Mouse (Mus musculus) midbrain, postnatal 0 days (tissue): ENCODE measurements around the gene Tctex1d2. TPM values are rescaled to one million over a fixed set of nuclear protein-coding genes. Genes with fewer than 3 reads are reported as not detected.

ENCODE experiments used
- ATAC-seq: fragments of 200-750 bp; cut with Nextera tagmentation; 2 replicates; pipeline ENCODE4 v1.8.0; 2017; ENCODE audit warnings: moderate number of reproducible peaks, mild to moderate bottlenecking, moderate TSS enrichment, moderate library complexity; ENCODE audit not compliant: low FRiP score
- DNase-seq: peaks from one replicate; pipeline ENCODE4 v3.0.0-alpha.2; 2015; ENCODE audit warnings: low spot score
- H3K27ac ChIP-seq: fragments of 300-500 bp; sonication (generic); 2 replicates; pipeline ENCODE4 v1.5.1; 2014; ENCODE audit warnings: low read depth, mild to moderate bottlenecking, low read length, mixed read lengths
- H3K27me3 ChIP-seq: fragments of 300-500 bp; sonication (generic); 2 replicates; pipeline ENCODE4 v1.6.1; 2014; ENCODE audit warnings: low read length, control low read depth, mixed read lengths; ENCODE audit not compliant: insufficient read depth
- H3K36me3 ChIP-seq: fragments of 300-500 bp; sonication (generic); 2 replicates; pipeline ENCODE4 v1.6.1; 2014; ENCODE audit warnings: low read length, control low read depth, mixed read lengths; ENCODE audit not compliant: insufficient read depth
- H3K4me1 ChIP-seq: fragments of 300-500 bp; sonication (generic); 2 replicates; pipeline ENCODE4 v1.6.1; 2014; ENCODE audit warnings: mild to moderate bottlenecking, control low read depth, antibody characterized with exemption, low read length, mixed read lengths; ENCODE audit not compliant: insufficient read depth
- H3K4me2 ChIP-seq: fragments of 300-500 bp; sonication (generic); 2 replicates; pipeline ENCODE4 v1.6.1; 2014; ENCODE audit warnings: low read depth, mild to moderate bottlenecking, low read length, mixed read lengths; ENCODE audit not compliant: poor library complexity, severe bottlenecking
- H3K4me3 ChIP-seq: fragments of 300-500 bp; sonication (generic); 2 replicates; pipeline ENCODE4 v1.5.1; 2014; ENCODE audit warnings: low read depth, mild to moderate bottlenecking, low read length, moderate library complexity
- H3K9ac ChIP-seq: fragments of 300-500 bp; sonication (generic); replicated peaks from 2 replicates; pipeline ENCODE4 v1.6.1; 2014; ENCODE audit warnings: mild to moderate bottlenecking, low read length, moderate library complexity, mixed read lengths; ENCODE audit not compliant: poor library complexity, severe bottlenecking
- H3K9me3 ChIP-seq: fragments of 300-500 bp; sonication (generic); 2 replicates; pipeline ENCODE4 v1.6.1; 2016; ENCODE audit warnings: low read length, control low read depth
- CTCF ChIP-seq: IDR thresholded peaks from 2 replicates; pipeline ENCODE4 v1.5.1; 2016; ENCODE audit warnings: antibody characterized with exemption, mild to moderate bottlenecking
- WGBS: fragments of 180-500 bp; shearing (Covaris S2); extraction: QIAGEN DNeasy Blood & Tissue Kit; methylation state at CpG from one replicate; pipeline ENCODE4 v1.1.7; 2014; 5-methylcytosine and 5-hydroxymethylcytosine counted together
- polyA plus RNA-seq: library from polyadenylated mRNA; unstranded; fragments of >200 nt; fragmentation: Nextera tagmentation; extraction: Ambion mirVana; gene quantifications from 2 replicates; pipeline ENCODE4 v1.2.1, GENCODE M21; 2015
- total RNA-seq: library from RNA; depleted of rRNA; stranded (reverse); fragments of >200 nt; gene quantifications from 2 replicates; pipeline ENCODE4 v1.2.3, GENCODE M21; 2014

Tctex1d2 gene
- total and polyA plus RNA-seq, 2 experiments from 2014 or later, result 18.1 to 56.7 TPM

GRCm38 (mm10) chr16:32417457-32417856 is 2.0 kb upstream of the Tctex1d2 start:
- no peak overlapping the region for H3K9ac ChIP-seq
- H3K4me1 ChIP-seq, result peaks cover 3% of the 10 kb centered on the region; the same call in 1 of the 2 replicates
- no peaks in the 10 kb centered on the region for H3K9me3 ChIP-seq
- H3K27me3 ChIP-seq, result no peaks in the 10 kb centered on the region
- H3K27ac ChIP-seq, result no peak overlapping the region
- ATAC-seq (no peak), DNase-seq (no peak)
- no peak for TF ChIP-seq CTCF
- H3K4me2 ChIP-seq, result no peak overlapping the region
- H3K36me3 ChIP-seq, result no peaks in the 10 kb centered on the region
- WGBS, result 61% methylated on average over 1 of the region's 1 CpGs
- no peak overlapping the region for H3K4me3 ChIP-seq

GRCm38 (mm10) chr16:32427506-32427905 is 8.0 kb downstream of the Tctex1d2 start:
- DNase-seq (no peak), ATAC-seq (no peak)
- no peak overlapping the region for H3K27ac ChIP-seq
- no peak overlapping the region for H3K4me2 ChIP-seq
- WGBS, result 85% methylated on average over 3 of the region's 3 CpGs
- no peaks in the 10 kb centered on the region for H3K27me3 ChIP-seq
- no peaks in the 10 kb centered on the region for H3K9me3 ChIP-seq
- no peak for TF ChIP-seq CTCF
- no peak overlapping the region for H3K4me3 ChIP-seq
- no peaks in the 10 kb centered on the region for H3K36me3 ChIP-seq
- H3K9ac ChIP-seq, result no peak overlapping the region
- peaks cover 5% of the 10 kb centered on the region; the same call in 1 of the 2 replicates for H3K4me1 ChIP-seq

GRCm38 (mm10) chr16:32430474-32431046 is 11.1 kb downstream of the Tctex1d2 start, which contains the start of gene Pcyt1a:
Gene Pcyt1a (plus strand): TSS chr16:32430921.
- peaks cover 5% of the 10 kb centered on the region; the same call in 1 of the 2 replicates for H3K4me1 ChIP-seq
- DNase-seq, result peak; percentile 96

GRCm38 (mm10) chr16:32431047-32431591 is 11.6 kb downstream of the Tctex1d2 start:
- Histone ChIP-seq H3K27me3 (no peaks in the 10 kb centered on the region), H3K9me3 (no peaks in the 10 kb centered on the region), H3K4me1 (peaks cover 5% of the 10 kb centered on the region; the same call in 1 of the 2 replicates), H3K27ac (peak overlapping the region; percentile 92), H3K9ac (peak overlapping the region; percentile 79), H3K4me3 (peak overlapping the region; percentile 69), H3K4me2 (peak overlapping the region; percentile 55), H3K36me3 (no peaks in the 10 kb centered on the region)
- ATAC-seq (no peak; the same call in 1 of the 2 replicates), DNase-seq (no peak)
- 2% methylated on average over 28 of the region's 28 CpGs for WGBS
- TF ChIP-seq CTCF, result no peak

More at GRCm38 (mm10) chr16:32430474-32431046, 11.1 kb downstream of the Tctex1d2 start, which contains the start of gene Pcyt1a:
- peak; percentile 60 for TF ChIP-seq CTCF
- peak within 1 kb of the TSS; percentile 92 for H3K27ac ChIP-seq
- ATAC-seq, result peak; percentile 98
- peak within 1 kb of the TSS; percentile 69 for H3K4me3 ChIP-seq
- H3K4me2 ChIP-seq, result peak within 1 kb of the TSS; percentile 55
- under 1% methylated on average over 49 of the region's 54 CpGs for WGBS
- H3K27me3 ChIP-seq, result no peaks in the 10 kb centered on the region
- H3K36me3 ChIP-seq, result no peaks in the 10 kb centered on the region
- H3K9ac ChIP-seq, result peak within 1 kb of the TSS; percentile 79
- H3K9me3 ChIP-seq, result no peaks in the 10 kb centered on the region

- ATAC-seq (no peak), DNase-seq (no peak)
- Histone ChIP-seq H3K9me3 (no peaks in the 10 kb centered on the region), H3K27ac (no peak overlapping the region), H3K9ac (no peak overlapping the region), H3K4me1 (peaks cover 5% of the 10 kb centered on the region; the same call in 1 of the 2 replicates), H3K36me3 (no peaks in the 10 kb centered on the region), H3K27me3 (no peaks in the 10 kb centered on the region), H3K4me2 (peak overlapping the region; percentile 55), H3K4me3 (peak overlapping the region; percentile 69)
- WGBS, result 96% methylated on average over 1 of the region's 1 CpGs
- TF ChIP-seq CTCF, result no peak
Measured at GRCm38 (mm10) chr16:32431926-32432325, 12.4 kb downstream of the Tctex1d2 start.

GRCm38 (mm10) chr16:32433138-32433537 is 13.6 kb downstream of the Tctex1d2 start:
- no peaks in the 10 kb centered on the region for H3K27me3 ChIP-seq
- no peak overlapping the region for H3K4me2 ChIP-seq
- DNase-seq (no peak), ATAC-seq (no peak)
- H3K36me3 ChIP-seq, result no peaks in the 10 kb centered on the region
- no peaks in the 10 kb centered on the region for H3K9me3 ChIP-seq
- no peak overlapping the region for H3K27ac ChIP-seq
- TF ChIP-seq CTCF, result no peak
- WGBS, result 79% methylated on average over 2 of the region's 2 CpGs
- peaks cover 5% of the 10 kb centered on the region; the same call in 1 of the 2 replicates for H3K4me1 ChIP-seq
- H3K9ac ChIP-seq, result no peak overlapping the region
- no peak overlapping the region for H3K4me3 ChIP-seq
